Mouse (Mus musculus) kidney, embryonic 15.5 days (tissue): ENCODE results near the gene Proser2. TPM values are rescaled to one million over a fixed set of nuclear protein-coding genes. Genes with fewer than 3 reads are reported as not detected.

ENCODE experiments used
- ATAC-seq: fragments of 200-750 bp; cut with Nextera tagmentation; replicated peaks from 2 replicates; pipeline ENCODE4 v1.8.0; 2017; ENCODE audit warnings: moderate TSS enrichment; ENCODE audit not compliant: low FRiP score
- H3K27ac ChIP-seq: fragments of 300-500 bp; sonication (generic); 2 replicates; pipeline ENCODE4 v1.5.1; 2015; ENCODE audit warnings: mild to moderate bottlenecking, inconsistent platforms
- H3K27me3 ChIP-seq: fragments of 300-500 bp; sonication (generic); 2 replicates; pipeline ENCODE4 v1.6.1; 2015; ENCODE audit warnings: inconsistent platforms
- H3K36me3 ChIP-seq: fragments of 300-500 bp; sonication (generic); 2 replicates; pipeline ENCODE4 v1.6.1; 2015; ENCODE audit warnings: inconsistent platforms
- H3K4me1 ChIP-seq: fragments of 300-500 bp; sonication (generic); 2 replicates; pipeline ENCODE4 v1.6.1; 2015; ENCODE audit warnings: inconsistent platforms
- H3K4me2 ChIP-seq: fragments of 300-500 bp; sonication (generic); 2 replicates; pipeline ENCODE4 v1.6.1; 2015; ENCODE audit warnings: moderate library complexity, mild to moderate bottlenecking, inconsistent platforms
- H3K4me3 ChIP-seq: fragments of 300-500 bp; sonication (generic); replicated peaks from 2 replicates; pipeline ENCODE4 v1.5.1; 2015; ENCODE audit warnings: mild to moderate bottlenecking, inconsistent platforms
- H3K9ac ChIP-seq: fragments of 300-500 bp; sonication (generic); 2 replicates; pipeline ENCODE4 v1.6.1; 2015; ENCODE audit warnings: mild to moderate bottlenecking, inconsistent platforms
- H3K9me3 ChIP-seq: fragments of 300-500 bp; sonication (generic); replicated peaks from 2 replicates; pipeline ENCODE4 v1.6.1; 2016; ENCODE audit warnings: inconsistent platforms
- WGBS: fragments of 180-500 bp; shearing (Covaris S2); methylation state at CpG from one replicate; pipeline ENCODE4 v1.1.7; 2015; ENCODE audit warnings: mixed read lengths; 5-methylcytosine and 5-hydroxymethylcytosine counted together
- polyA plus RNA-seq: library from polyadenylated mRNA; unstranded; fragments of >200 nt; fragmentation: Nextera tagmentation; extraction: Ambion mirVana; gene quantifications from 2 replicates; pipeline ENCODE4 v1.2.1, GENCODE M21; 2015

The Proser2 gene
- polyA plus RNA-seq, 1 experiment from 2014 or later: 15.3 TPM

GRCm38 (mm10) chr2:6060071-6060804 lies 69.8 kb downstream of the Proser2 start:
- Histone ChIP-seq H3K9me3 (no peaks in the 10 kb centered on the region), H3K4me3 (no peak overlapping the region), H3K9ac (no peak overlapping the region), H3K27ac (no peak overlapping the region), H3K4me1 (no peaks in the 10 kb centered on the region), H3K27me3 (no peaks in the 10 kb centered on the region), H3K4me2 (no peak overlapping the region), H3K36me3 (peaks cover 17% of the 10 kb centered on the region)
- 82% methylated on average over 10 of the region's 10 CpGs for WGBS
- no peak for ATAC-seq

DNA sequence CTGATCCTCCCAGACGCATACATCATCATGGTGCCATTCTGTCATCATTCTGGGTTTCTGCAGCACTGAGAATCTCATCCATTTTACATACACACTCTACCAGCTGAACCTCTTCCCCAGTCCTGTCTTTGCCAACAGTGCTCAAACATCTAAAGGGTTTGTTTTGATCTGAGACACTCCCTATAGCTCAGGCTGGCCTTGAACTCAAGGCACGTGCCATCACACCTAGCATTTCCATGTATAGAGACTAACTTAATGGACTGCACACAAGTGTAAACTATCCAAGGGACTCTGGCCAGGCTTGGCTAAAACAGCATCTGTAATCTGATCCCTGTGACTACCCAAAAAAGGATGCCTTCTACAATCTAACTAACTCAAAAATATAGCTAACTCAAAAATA lies 70.7 kb downstream of the Proser2 start:
- ATAC-seq: no peak

DNA sequence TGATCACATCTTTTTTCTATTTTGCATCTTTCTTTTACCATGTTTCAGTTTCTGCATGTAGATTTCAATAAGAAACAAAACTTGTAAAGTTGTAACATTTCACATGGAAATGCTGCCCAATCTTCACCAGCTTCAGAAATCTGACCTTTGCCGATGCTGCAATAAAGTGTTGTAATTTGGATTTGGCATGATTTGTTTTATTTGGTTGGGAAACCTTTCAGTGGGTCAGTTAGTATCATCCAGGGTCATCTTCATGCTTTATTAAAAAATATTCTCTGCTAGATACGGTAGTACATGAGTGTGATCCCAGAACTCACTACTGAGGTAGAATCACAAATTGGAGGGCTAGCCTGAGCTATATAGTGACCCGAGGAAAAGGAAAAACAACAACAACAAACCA lies 73.5 kb downstream of the Proser2 start:
- WGBS: 88% methylated on average over 3 of the region's 3 CpGs

More for the DNA sequence above, 70.7 kb downstream of the Proser2 start:
- Histone ChIP-seq H3K9me3 (no peaks in the 10 kb centered on the region), H3K27me3 (no peaks in the 10 kb centered on the region), H3K4me1 (no peaks in the 10 kb centered on the region), H3K27ac (no peak overlapping the region), H3K36me3 (peaks cover 27% of the 10 kb centered on the region), H3K9ac (no peak overlapping the region), H3K4me3 (no peak overlapping the region), H3K4me2 (no peak overlapping the region)
- WGBS: 70% methylated on average over 2 of the region's 2 CpGs

DNA sequence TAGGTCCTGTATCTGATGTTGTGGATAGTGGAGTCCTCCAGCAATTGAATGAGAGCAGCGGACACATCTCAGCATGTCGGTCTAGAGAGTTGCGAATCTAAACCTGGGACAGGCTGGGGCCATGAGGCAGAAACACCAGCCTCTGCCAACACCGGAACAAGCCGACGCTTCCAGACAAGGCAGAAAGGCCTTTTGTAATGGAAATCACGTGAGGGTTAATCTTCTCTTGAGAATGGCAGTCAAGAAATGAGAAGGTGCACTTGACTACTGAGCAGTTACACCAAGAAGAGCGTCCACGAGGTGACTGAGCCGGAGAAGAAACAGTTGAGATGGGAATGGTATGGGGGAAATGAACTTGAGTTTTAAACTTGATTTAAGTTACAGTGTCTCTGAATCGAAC lies 74.5 kb downstream of the Proser2 start:
- peaks cover 56% of the 10 kb centered on the region for H3K36me3 ChIP-seq

More for the DNA sequence above, 73.5 kb downstream of the Proser2 start:
- no peaks in the 10 kb centered on the region for H3K27me3 ChIP-seq
- no peak overlapping the region for H3K27ac ChIP-seq
- no peak for ATAC-seq
- no peak overlapping the region for H3K4me3 ChIP-seq
- H3K9ac ChIP-seq: no peak overlapping the region
- H3K9me3 ChIP-seq: no peaks in the 10 kb centered on the region
- H3K4me1 ChIP-seq: no peaks in the 10 kb centered on the region
- H3K4me2 ChIP-seq: no peak overlapping the region
- H3K36me3 ChIP-seq: peaks cover 45% of the 10 kb centered on the region

GRCm38 (mm10) chr2:6049018-6049417 lies 81.0 kb downstream of the Proser2 start:
- ATAC-seq: no peak
- no peak overlapping the region for H3K9ac ChIP-seq
- no peaks in the 10 kb centered on the region for H3K27me3 ChIP-seq
- peaks cover 72% of the 10 kb centered on the region for H3K36me3 ChIP-seq
- H3K4me3 ChIP-seq: no peak overlapping the region
- no peak overlapping the region for H3K4me2 ChIP-seq
- no peaks in the 10 kb centered on the region for H3K9me3 ChIP-seq
- no peak overlapping the region for H3K27ac ChIP-seq
- H3K4me1 ChIP-seq: no peaks in the 10 kb centered on the region
- WGBS: 94% methylated on average over 3 of the region's 3 CpGs

More for the DNA sequence above, 74.5 kb downstream of the Proser2 start:
- no peak overlapping the region for H3K4me2 ChIP-seq
- WGBS: 93% methylated on average over 11 of the region's 11 CpGs
- no peaks in the 10 kb centered on the region for H3K27me3 ChIP-seq
- H3K27ac ChIP-seq: no peak overlapping the region
- no peaks in the 10 kb centered on the region for H3K4me1 ChIP-seq
- no peaks in the 10 kb centered on the region for H3K9me3 ChIP-seq
- H3K4me3 ChIP-seq: no peak overlapping the region
- ATAC-seq: no peak
- H3K9ac ChIP-seq: no peak overlapping the region

DNA sequence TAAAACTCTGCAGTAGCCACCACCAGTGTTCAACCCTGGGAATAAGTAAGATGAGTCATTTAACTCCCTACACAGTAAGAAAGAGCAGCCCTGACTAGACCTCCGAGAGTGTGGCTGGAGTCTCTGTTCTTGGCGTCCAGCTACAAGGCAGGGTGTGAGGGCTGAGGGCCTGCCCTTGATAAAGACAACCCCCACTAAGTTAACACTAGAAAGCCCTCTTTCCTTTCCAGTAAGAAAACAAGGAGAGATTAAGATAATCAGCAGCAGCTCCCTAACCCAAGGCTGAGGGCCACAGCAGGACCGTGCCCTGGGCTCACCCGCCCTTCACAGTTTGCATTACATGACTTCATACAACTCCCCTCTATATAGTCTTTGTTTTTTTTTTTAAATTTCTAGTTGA lies 81.4 kb downstream of the Proser2 start:
- H3K27me3 ChIP-seq: no peaks in the 10 kb centered on the region
- no peak overlapping the region for H3K4me2 ChIP-seq
- no peaks in the 10 kb centered on the region for H3K9me3 ChIP-seq
- H3K36me3 ChIP-seq: peaks cover 76% of the 10 kb centered on the region
- H3K27ac ChIP-seq: no peak overlapping the region
- H3K9ac ChIP-seq: no peak overlapping the region
- 78% methylated on average over 4 of the region's 4 CpGs for WGBS
- no peak overlapping the region for H3K4me3 ChIP-seq
- no peaks in the 10 kb centered on the region for H3K4me1 ChIP-seq
- no peak for ATAC-seq

Other genes with a start within 250 kb of the Proser2 start
- gene Sec61a2, start 234.8 kb downstream of the Proser2 start, polyA plus RNA-seq: 88.7 and 99.8 TPM in 2 replicates
- 3.8 and 4.6 TPM in 2 replicates for gene Dhtkd1, start 187.4 kb downstream of the Proser2 start, polyA plus RNA-seq
- 10.7 and 11.5 TPM in 2 replicates for gene Upf2, start 178.7 kb downstream of the Proser2 start, polyA plus RNA-seq
- gene Echdc3, start 82.8 kb upstream of the Proser2 start, polyA plus RNA-seq: 8.7 and 9.5 TPM in 2 replicates
- 9.4 TPM in 2 replicates for gene Usp6nl, start 192.5 kb upstream of the Proser2 start, polyA plus RNA-seq